Mouse (Mus musculus) hindbrain, embryonic 14.5 days (tissue): ENCODE data around the gene Lrrfip1. TPM values are rescaled to one million over a fixed set of nuclear protein-coding genes. Genes with fewer than 3 reads are reported as not detected.
A peak's percentile ranks its signal among the peaks of the same experiment; 100 is the strongest.

Source experiments
- ATAC-seq: fragments of 200-750 bp; cut with Nextera tagmentation; 2 replicates; pipeline ENCODE4 v1.8.0; 2017; ENCODE audit warnings: moderate number of reproducible peaks, mild to moderate bottlenecking, moderate TSS enrichment, moderate library complexity; ENCODE audit not compliant: low FRiP score
- DNase-seq: peaks from one replicate; pipeline ENCODE4 v3.0.0-alpha.2; 2015; ENCODE audit warnings: low spot score
- H3K27ac ChIP-seq: fragments of 300-500 bp; sonication (generic); 2 replicates; pipeline ENCODE4 v1.5.1; 2014; ENCODE audit warnings: mild to moderate bottlenecking, moderate library complexity
- H3K27me3 ChIP-seq: fragments of 300-500 bp; sonication (generic); 2 replicates; pipeline ENCODE4 v1.6.1; 2014; ENCODE audit warnings: mild to moderate bottlenecking, low read length, mixed read lengths; ENCODE audit not compliant: control insufficient read depth, insufficient read depth
- H3K36me3 ChIP-seq: fragments of 300-500 bp; sonication (generic); replicated peaks from 2 replicates; pipeline ENCODE4 v1.6.1; 2014; ENCODE audit not compliant: control insufficient read depth, insufficient read depth
- H3K4me1 ChIP-seq: fragments of 300-500 bp; sonication (generic); replicated peaks from 2 replicates; pipeline ENCODE4 v1.6.1; 2014; ENCODE audit warnings: antibody characterized with exemption, low read length, mixed read lengths; ENCODE audit not compliant: control insufficient read depth, insufficient read depth
- H3K4me2 ChIP-seq: fragments of 300-500 bp; sonication (generic); replicated peaks from 2 replicates; pipeline ENCODE4 v1.6.1; 2014; ENCODE audit warnings: mild to moderate bottlenecking, moderate library complexity
- H3K4me3 ChIP-seq: fragments of 300-500 bp; sonication (generic); replicated peaks from 2 replicates; pipeline ENCODE4 v1.5.1; 2014; ENCODE audit warnings: mild to moderate bottlenecking, low read length
- H3K9ac ChIP-seq: fragments of 300-500 bp; sonication (generic); 2 replicates; pipeline ENCODE4 v1.6.1; 2014
- H3K9me3 ChIP-seq: fragments of 300-500 bp; sonication (generic); 2 replicates; pipeline ENCODE4 v1.6.1; 2016; ENCODE audit warnings: low read length; ENCODE audit not compliant: control insufficient read depth
- WGBS: fragments of 180-500 bp; shearing (Covaris S2); extraction: QIAGEN DNeasy Blood & Tissue Kit; methylation state at CpG from one replicate; pipeline ENCODE4 v1.1.7; 2014; 5-methylcytosine and 5-hydroxymethylcytosine counted together
- polyA plus RNA-seq: library from polyadenylated mRNA; unstranded; fragments of >200 nt; fragmentation: Nextera tagmentation; extraction: Ambion mirVana; gene quantifications from 2 replicates; pipeline ENCODE4 v1.2.1, GENCODE M21; 2014

The Lrrfip1 gene
- polyA plus RNA-seq, 1 experiment from 2014 or later: 39.5 TPM

GRCm38 (mm10) chr1:91026945-91027344 is 28.4 kb downstream of the Lrrfip1 start:
- WGBS: 99% methylated on average over 2 of the region's 2 CpGs
- Histone ChIP-seq H3K9me3 (peaks cover 9% of the 10 kb centered on the region; the same call in 1 of the 2 replicates), H3K36me3 (no peaks in the 10 kb centered on the region), H3K9ac (no peak overlapping the region), H3K4me1 (no peaks in the 10 kb centered on the region), H3K27me3 (no peaks in the 10 kb centered on the region), H3K4me2 (no peak overlapping the region), H3K27ac (no peak overlapping the region), H3K4me3 (no peak overlapping the region)
- ATAC-seq (no peak), DNase-seq (no peak)

DNA sequence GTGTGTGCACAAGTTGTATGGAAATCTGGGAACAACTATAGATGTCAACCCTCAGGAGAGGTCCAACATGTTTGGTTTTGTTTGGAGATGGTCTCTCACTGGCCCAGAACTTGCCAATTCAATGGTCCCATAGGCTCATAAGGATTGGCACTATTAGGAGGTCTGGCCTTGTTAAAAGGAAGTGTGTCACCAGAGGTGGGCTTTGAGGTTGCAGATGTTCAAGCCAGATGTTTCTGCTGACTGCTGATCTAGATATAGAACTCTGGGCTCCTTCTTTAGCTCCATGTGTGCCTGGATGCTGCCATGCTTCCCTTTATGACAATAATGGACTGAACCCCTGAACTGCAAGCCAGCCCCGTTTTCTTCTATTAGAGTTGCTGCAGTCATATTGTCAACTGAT is 31.8 kb downstream of the Lrrfip1 start:
- Histone ChIP-seq H3K4me1 (no peaks in the 10 kb centered on the region), H3K36me3 (no peaks in the 10 kb centered on the region), H3K9me3 (peaks cover 9% of the 10 kb centered on the region; the same call in 1 of the 2 replicates), H3K4me3 (no peak overlapping the region), H3K4me2 (no peak overlapping the region), H3K9ac (no peak overlapping the region), H3K27me3 (no peaks in the 10 kb centered on the region), H3K27ac (no peak overlapping the region)
- DNase-seq (no peak), ATAC-seq (no peak)
- 93% methylated on average over 1 of the region's 1 CpGs for WGBS

DNA sequence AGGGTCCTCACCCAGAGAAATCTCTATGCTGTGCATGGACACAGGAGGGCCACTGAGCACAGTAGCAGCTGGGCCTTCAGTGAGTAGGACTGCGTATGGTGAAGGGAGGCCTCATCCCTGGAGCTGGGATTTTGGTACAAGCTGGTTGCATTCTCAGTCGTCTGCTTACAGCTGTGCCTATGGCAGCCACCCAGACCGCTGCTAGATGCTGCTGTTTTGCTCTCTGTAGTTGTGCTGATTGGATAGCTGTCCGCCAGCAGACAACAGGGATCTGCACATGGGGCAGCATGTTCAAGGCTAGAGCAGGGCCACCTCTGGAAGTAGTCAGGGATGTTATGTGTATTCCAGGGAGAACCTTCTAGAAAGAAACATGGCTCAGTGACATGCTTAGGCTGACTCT is 33.0 kb downstream of the Lrrfip1 start:
- no peak overlapping the region for H3K27ac ChIP-seq
- no peak overlapping the region for H3K4me2 ChIP-seq
- H3K9ac ChIP-seq: no peak overlapping the region
- H3K4me3 ChIP-seq: no peak overlapping the region
- no peaks in the 10 kb centered on the region for H3K27me3 ChIP-seq
- peaks cover 5% of the 10 kb centered on the region; the same call in 1 of the 2 replicates for H3K9me3 ChIP-seq
- H3K4me1 ChIP-seq: no peaks in the 10 kb centered on the region
- DNase-seq: no peak
- 87% methylated on average over 4 of the region's 4 CpGs for WGBS
- no peaks in the 10 kb centered on the region for H3K36me3 ChIP-seq
- no peak for ATAC-seq

DNA sequence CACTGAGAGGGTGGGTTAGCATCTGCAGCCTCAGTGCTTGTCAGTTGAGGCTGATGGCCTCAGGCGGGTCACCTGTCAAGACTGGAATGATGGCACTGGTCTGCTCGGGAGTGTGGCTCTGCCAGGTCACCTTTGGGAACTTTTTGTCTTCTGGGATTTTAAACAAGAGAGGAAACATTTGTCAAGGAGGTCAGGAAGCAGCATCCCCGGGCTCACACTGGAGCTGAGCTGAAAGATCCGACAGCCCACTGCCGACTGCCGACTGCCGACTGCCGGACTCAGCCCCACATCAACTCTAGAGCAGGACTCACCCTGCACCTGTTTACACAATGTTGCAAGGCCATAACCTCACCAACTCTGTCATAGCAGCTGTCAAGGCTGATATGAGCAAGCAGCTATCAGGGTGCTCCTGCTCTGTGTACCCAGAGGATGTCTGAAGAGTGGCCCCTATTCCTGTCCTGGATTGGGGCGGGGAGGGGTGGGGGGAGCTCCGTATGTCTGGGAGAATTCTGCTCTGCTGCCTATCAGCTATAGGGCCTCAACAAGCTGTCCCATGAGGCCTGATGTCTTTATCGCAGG is 33.9 kb downstream of the Lrrfip1 start:
- H3K9ac ChIP-seq: no peak overlapping the region
- no peak for DNase-seq

GRCm38 (mm10) chr1:91034547-91034946 is 36.0 kb downstream of the Lrrfip1 start:
- ATAC-seq (no peak), DNase-seq (no peak)
- Histone ChIP-seq H3K4me2 (no peak overlapping the region), H3K9ac (no peak overlapping the region), H3K27ac (no peak overlapping the region), H3K4me3 (no peak overlapping the region), H3K9me3 (no peaks in the 10 kb centered on the region), H3K27me3 (no peaks in the 10 kb centered on the region), H3K36me3 (no peaks in the 10 kb centered on the region), H3K4me1 (0 out of 2 replicates have a peak, but pooled peaks cover 6% of the 10 kb centered on the region)
- 82% methylated on average over 3 of the region's 3 CpGs for WGBS

More for the DNA sequence above, 33.9 kb downstream of the Lrrfip1 start:
- WGBS: 77% methylated on average over 11 of the region's 11 CpGs
- H3K36me3 ChIP-seq: no peaks in the 10 kb centered on the region
- H3K27ac ChIP-seq: no peak overlapping the region
- no peak overlapping the region for H3K4me3 ChIP-seq
- ATAC-seq: no peak
- H3K4me1 ChIP-seq: no peaks in the 10 kb centered on the region
- H3K27me3 ChIP-seq: no peaks in the 10 kb centered on the region
- H3K9me3 ChIP-seq: no peaks in the 10 kb centered on the region
- H3K4me2 ChIP-seq: no peak overlapping the region

DNA sequence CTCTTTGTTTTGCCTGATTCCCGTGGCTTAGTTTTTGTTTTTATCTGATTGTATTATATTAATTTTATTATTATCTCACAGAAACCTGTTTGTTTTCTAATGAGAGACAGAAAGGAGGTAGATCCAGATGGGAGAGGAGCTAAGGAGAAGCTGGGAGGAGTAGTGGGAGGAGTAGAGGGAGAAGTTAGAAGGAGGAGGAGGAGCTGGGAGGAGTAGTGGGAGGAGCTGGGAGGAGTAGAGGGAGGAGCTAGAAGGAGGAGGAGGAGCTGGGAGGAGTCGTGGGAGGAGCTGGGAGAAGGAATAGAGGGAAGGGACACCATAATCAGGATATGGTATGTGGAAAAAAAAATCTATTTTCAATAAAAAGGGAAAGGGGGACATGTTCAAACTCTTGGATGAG is 36.7 kb downstream of the Lrrfip1 start:
- Histone ChIP-seq H3K4me2 (no peak overlapping the region), H3K27ac (no peak overlapping the region), H3K4me3 (no peak overlapping the region)

DNA sequence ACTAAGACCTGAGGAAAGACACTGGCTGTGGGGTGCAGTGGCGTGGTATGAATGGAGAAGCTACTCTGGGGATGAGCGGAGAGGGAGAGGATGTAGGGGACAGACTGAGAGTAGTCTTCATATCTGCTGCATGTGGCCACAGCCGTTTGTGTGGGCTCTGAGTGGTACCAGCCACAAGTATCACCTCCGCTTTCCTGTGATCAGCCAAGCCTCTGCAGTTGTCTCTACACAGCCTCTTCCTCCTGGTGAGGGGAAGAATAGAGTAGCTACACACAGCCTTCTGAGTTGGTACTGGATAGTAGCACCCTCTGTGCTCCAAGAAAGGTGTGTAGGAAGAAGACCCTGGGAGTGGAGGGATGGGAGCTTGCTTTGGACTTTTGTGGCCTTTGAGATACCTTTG is 38.7 kb downstream of the Lrrfip1 start:
- Histone ChIP-seq H3K9me3 (no peaks in the 10 kb centered on the region), H3K4me3 (no peak overlapping the region), H3K4me2 (no peak overlapping the region), H3K4me1 (0 out of 2 replicates have a peak, but pooled peaks cover 6% of the 10 kb centered on the region), H3K9ac (no peak overlapping the region), H3K36me3 (no peaks in the 10 kb centered on the region), H3K27me3 (no peaks in the 10 kb centered on the region), H3K27ac (no peak overlapping the region)
- DNase-seq: no peak
- no peak for ATAC-seq
- 96% methylated on average over 4 of the region's 4 CpGs for WGBS

More for the DNA sequence above, 36.7 kb downstream of the Lrrfip1 start:
- H3K4me1 ChIP-seq: 0 out of 2 replicates have a peak, but pooled peaks cover 6% of the 10 kb centered on the region
- ATAC-seq: no peak
- 87% methylated on average over 2 of the region's 2 CpGs for WGBS
- H3K36me3 ChIP-seq: no peaks in the 10 kb centered on the region
- no peaks in the 10 kb centered on the region for H3K9me3 ChIP-seq
- no peak overlapping the region for H3K9ac ChIP-seq
- no peaks in the 10 kb centered on the region for H3K27me3 ChIP-seq
- DNase-seq: no peak

GRCm38 (mm10) chr1:91038010-91038409 is 39.5 kb downstream of the Lrrfip1 start:
- H3K27ac ChIP-seq: no peak overlapping the region
- no peak overlapping the region for H3K9ac ChIP-seq
- DNase-seq (no peak), ATAC-seq (no peak)
- H3K4me2 ChIP-seq: no peak overlapping the region
- H3K36me3 ChIP-seq: no peaks in the 10 kb centered on the region
- WGBS: 79% methylated on average over 6 of the region's 6 CpGs
- H3K4me1 ChIP-seq: 0 out of 2 replicates have a peak, but pooled peaks cover 8% of the 10 kb centered on the region
- no peak overlapping the region for H3K4me3 ChIP-seq
- H3K9me3 ChIP-seq: no peaks in the 10 kb centered on the region
- no peaks in the 10 kb centered on the region for H3K27me3 ChIP-seq

GRCm38 (mm10) chr1:91038531-91038930 is 40.0 kb downstream of the Lrrfip1 start:
- Histone ChIP-seq H3K27me3 (no peaks in the 10 kb centered on the region), H3K4me2 (no peak overlapping the region), H3K36me3 (no peaks in the 10 kb centered on the region), H3K4me1 (0 out of 2 replicates have a peak, but pooled peaks cover 13% of the 10 kb centered on the region), H3K9me3 (no peaks in the 10 kb centered on the region), H3K4me3 (no peak overlapping the region), H3K27ac (peak overlapping the region; percentile 9; the same call in 1 of the 2 replicates), H3K9ac (no peak overlapping the region)
- 41% methylated on average over 6 of the region's 6 CpGs for WGBS
- DNase-seq: no peak
- no peak for ATAC-seq

DNA sequence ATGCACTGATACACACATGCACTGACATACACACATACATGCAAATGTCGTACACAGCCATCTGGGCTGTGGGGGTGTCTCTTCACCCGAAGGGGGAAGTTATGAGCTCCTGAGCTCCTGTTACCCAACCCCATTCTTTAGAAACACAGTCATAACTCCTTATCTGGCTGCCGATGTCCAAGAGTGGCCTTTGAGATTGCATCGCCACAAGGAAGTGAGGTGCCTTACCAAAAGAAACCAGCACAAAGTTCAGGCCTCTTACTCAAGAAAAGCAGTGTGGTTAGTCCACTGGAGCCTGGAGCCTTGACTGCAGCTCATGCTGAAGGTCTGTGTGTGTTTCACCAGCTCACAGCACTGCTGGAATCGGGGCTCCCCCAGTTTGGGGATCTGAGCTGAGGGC is 43.1 kb downstream of the Lrrfip1 start:
- ATAC-seq: no peak
- Histone ChIP-seq H3K4me3 (no peak overlapping the region), H3K27ac (no peak overlapping the region), H3K27me3 (no peaks in the 10 kb centered on the region), H3K36me3 (no peaks in the 10 kb centered on the region), H3K4me1 (0 out of 2 replicates have a peak, but pooled peaks cover 15% of the 10 kb centered on the region), H3K4me2 (no peak overlapping the region), H3K9me3 (no peaks in the 10 kb centered on the region), H3K9ac (no peak overlapping the region)
- WGBS: 93% methylated on average over 5 of the region's 5 CpGs
- DNase-seq: no peak
